Mouse (Mus musculus) T-helper 1 cell (primary cell): Measurements from ENCODE around the gene Spon1.

Experiments
- in situ Hi-C: fragments of 300-600 bp; cut with MboI, MseI; formaldehyde crosslinking; loops from one replicate; pipeline ENCODE4 v1.15.1; 2025; ENCODE audit warnings: high pct_unique_total_duplicates

Gene Spon1

GRCm38 (mm10) chr7:113765667-113766497, at the start of gene Spon1:
TSS of gene Spon1 (plus strand) at chr7:113765998.
- in situ Hi-C loops, result no loop called here

- in situ Hi-C loops, result no loop called here
Observed at GRCm38 (mm10) chr7:113721994-113722393, 43.8 kb upstream of the Spon1 start.

GRCm38 (mm10) chr7:113723905-113724304, 41.9 kb upstream of the Spon1 start:
- in situ Hi-C loops, result no loop called here

- in situ Hi-C loops, result no loop called here
Observed at GRCm38 (mm10) chr7:113727999-113728713, 37.6 kb upstream of the Spon1 start.

- in situ Hi-C loops, result no loop called here
Observed at GRCm38 (mm10) chr7:113728926-113729325, 36.9 kb upstream of the Spon1 start.

GRCm38 (mm10) chr7:113730406-113731247, 35.2 kb upstream of the Spon1 start:
- in situ Hi-C loops, result no loop called here

- in situ Hi-C loops, result no loop called here
Observed at GRCm38 (mm10) chr7:113737790-113738362, 27.9 kb upstream of the Spon1 start.

- in situ Hi-C loops, result no loop called here
Observed at GRCm38 (mm10) chr7:113739181-113739580, 26.6 kb upstream of the Spon1 start.

- in situ Hi-C loops, result no loop called here
Observed at GRCm38 (mm10) chr7:113742644-113743043, 23.2 kb upstream of the Spon1 start.

GRCm38 (mm10) chr7:113743982-113744381, 21.8 kb upstream of the Spon1 start:
- in situ Hi-C loops, result no loop called here

GRCm38 (mm10) chr7:113756616-113757015, 9.2 kb upstream of the Spon1 start:
- in situ Hi-C loops, result no loop called here

GRCm38 (mm10) chr7:113759212-113759611, 6.6 kb upstream of the Spon1 start:
- in situ Hi-C loops, result no loop called here

GRCm38 (mm10) chr7:113765133-113765532, 665 bp upstream of the Spon1 start:
- in situ Hi-C loops, result no loop called here

GRCm38 (mm10) chr7:113766498-113766941, 722 bp downstream of the Spon1 start:
- in situ Hi-C loops, result no loop called here

GRCm38 (mm10) chr7:113767546-113767945, 1.7 kb downstream of the Spon1 start:
- in situ Hi-C loops, result no loop called here

GRCm38 (mm10) chr7:113768174-113768935, 2.6 kb downstream of the Spon1 start:
- in situ Hi-C loops, result no loop called here

GRCm38 (mm10) chr7:113769281-113769680, 3.5 kb downstream of the Spon1 start:
- in situ Hi-C loops, result no loop called here

GRCm38 (mm10) chr7:113772135-113772534, 6.3 kb downstream of the Spon1 start:
- in situ Hi-C loops, result no loop called here

GRCm38 (mm10) chr7:113773436-113773835, 7.6 kb downstream of the Spon1 start:
- in situ Hi-C loops, result no loop called here

- in situ Hi-C loops, result no loop called here
Observed at GRCm38 (mm10) chr7:113774039-113774438, 8.2 kb downstream of the Spon1 start.

GRCm38 (mm10) chr7:113774906-113775305, 9.1 kb downstream of the Spon1 start:
- in situ Hi-C loops, result no loop called here
